Mouse (Mus musculus) thymus, adult 18-20 months (tissue): ENCODE measurements around the gene Agap1.

Source experiments
- DNase-seq, 2 experiments: peaks; one replicate each; pipeline ENCODE4 v3.0.0; 2022; ENCODE audit warnings: mixed read lengths in 2 of 2

The Agap1 gene

GRCm38 (mm10) chr1:89870906-89871211 is 416.3 kb downstream of the Agap1 start:
- DNase-seq = no peak

GRCm38 (mm10) chr1:89876346-89877072 is 421.9 kb downstream of the Agap1 start:
- DNase-seq = no peak

GRCm38 (mm10) chr1:89878496-89878895 is 423.9 kb downstream of the Agap1 start:
- no peak for DNase-seq

- no peak for DNase-seq
Measured at GRCm38 (mm10) chr1:89880193-89880592, 425.6 kb downstream of the Agap1 start.

- no peak for DNase-seq
Measured at GRCm38 (mm10) chr1:89880834-89881233, 426.2 kb downstream of the Agap1 start.

- no peak for DNase-seq
Measured at GRCm38 (mm10) chr1:89884335-89884734, 429.7 kb downstream of the Agap1 start.

GRCm38 (mm10) chr1:89885696-89886095 is 431.1 kb downstream of the Agap1 start:
- no peak for DNase-seq

GRCm38 (mm10) chr1:89891400-89891799 is 436.8 kb downstream of the Agap1 start:
- DNase-seq = no peak

- DNase-seq = no peak
Measured at GRCm38 (mm10) chr1:89892281-89892680, 437.7 kb downstream of the Agap1 start.

GRCm38 (mm10) chr1:89895801-89896200 is 441.2 kb downstream of the Agap1 start:
- DNase-seq = no peak

- no peak for DNase-seq
Measured at GRCm38 (mm10) chr1:89899036-89899435, 444.4 kb downstream of the Agap1 start.

GRCm38 (mm10) chr1:89899761-89900445 is 445.3 kb downstream of the Agap1 start:
- no peak for DNase-seq

GRCm38 (mm10) chr1:89901381-89901780 is 446.8 kb downstream of the Agap1 start:
- no peak for DNase-seq

- no peak for DNase-seq
Measured at GRCm38 (mm10) chr1:89902236-89902635, 447.6 kb downstream of the Agap1 start.

- DNase-seq = no peak
Measured at GRCm38 (mm10) chr1:89902641-89903040, 448.0 kb downstream of the Agap1 start.

GRCm38 (mm10) chr1:89909796-89910195 is 455.2 kb downstream of the Agap1 start:
- no peak for DNase-seq

- DNase-seq = no peak
Measured at GRCm38 (mm10) chr1:89912392-89912791, 457.8 kb downstream of the Agap1 start.

GRCm38 (mm10) chr1:89913611-89914010 is 459.0 kb downstream of the Agap1 start:
- DNase-seq = no peak

GRCm38 (mm10) chr1:89918111-89918510 is 463.5 kb downstream of the Agap1 start:
- no peak for DNase-seq

GRCm38 (mm10) chr1:89919206-89919605 is 464.6 kb downstream of the Agap1 start:
- DNase-seq = no peak

GRCm38 (mm10) chr1:89921806-89922205 is 467.2 kb downstream of the Agap1 start:
- no peak for DNase-seq

- DNase-seq = no peak
Measured at GRCm38 (mm10) chr1:89922282-89922681, 467.7 kb downstream of the Agap1 start.

- DNase-seq = no peak
Measured at GRCm38 (mm10) chr1:89922883-89923641, 468.5 kb downstream of the Agap1 start.

- no peak for DNase-seq
Measured at GRCm38 (mm10) chr1:89923642-89924020, 469.0 kb downstream of the Agap1 start.
